Mouse (Mus musculus): ENCODE results near the gene Slc25a26. TPM values are rescaled to one million over a fixed set of nuclear protein-coding genes. Genes with fewer than 3 reads are reported as not detected.

Slc25a26 gene
- polyA plus RNA-seq, 1 experiment from 2014 or later = 8.6 TPM

DNA sequence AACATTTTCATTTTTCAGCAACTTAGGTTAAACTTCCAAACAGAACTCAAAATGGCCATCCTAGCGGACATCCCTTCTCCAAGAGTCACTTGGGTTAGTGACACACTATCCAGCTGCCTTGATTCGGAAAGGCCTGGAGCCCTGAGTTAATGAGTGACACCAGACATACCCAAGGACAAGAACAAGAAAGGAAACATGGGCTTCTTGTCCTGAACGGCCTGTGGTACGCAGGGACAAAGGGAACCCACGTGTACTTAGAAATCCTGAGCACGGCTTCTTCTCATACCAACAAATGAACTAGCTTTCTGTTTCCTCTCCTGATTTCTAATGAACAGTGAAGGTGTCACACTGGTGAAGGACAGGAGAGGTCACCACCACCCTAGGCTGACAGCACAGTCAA lies 114.2 kb downstream of the Slc25a26 start:
- Histone ChIP-seq H3K9me3 (no peaks in the 10 kb centered on the region), H3K4me3 (no peak overlapping the region), H3K27me3 (replicated peaks; ENCODE audit: low read depth, poor library complexity, severe bottlenecking) (no peaks in the 10 kb centered on the region), H3K27ac (replicated peaks) (no peak overlapping the region), H3K36me3 (replicated peaks) (peaks cover 99% of the 10 kb centered on the region), H3K4me1 (peaks cover 34% of the 10 kb centered on the region)
- WGBS = 91% methylated on average over 6 of the region's 6 CpGs
- DNase-seq (ENCODE audit: low spot score) = no peak

- no peak for DNase-seq (ENCODE audit: low spot score)
- H3K4me3 ChIP-seq = no peak overlapping the region
- H3K9me3 ChIP-seq = no peaks in the 10 kb centered on the region
- peaks cover 99% of the 10 kb centered on the region for H3K36me3 ChIP-seq (replicated peaks)
- H3K27me3 ChIP-seq (replicated peaks; ENCODE audit: low read depth, poor library complexity, severe bottlenecking) = no peaks in the 10 kb centered on the region
- 77% methylated on average over 4 of the region's 4 CpGs for WGBS
- H3K4me1 ChIP-seq = peaks cover 34% of the 10 kb centered on the region
- no peak overlapping the region for H3K27ac ChIP-seq (replicated peaks)
These were observed 115.8 kb downstream of the Slc25a26 start for GRCm38 (mm10) chr6:94615936-94616335.

DNA sequence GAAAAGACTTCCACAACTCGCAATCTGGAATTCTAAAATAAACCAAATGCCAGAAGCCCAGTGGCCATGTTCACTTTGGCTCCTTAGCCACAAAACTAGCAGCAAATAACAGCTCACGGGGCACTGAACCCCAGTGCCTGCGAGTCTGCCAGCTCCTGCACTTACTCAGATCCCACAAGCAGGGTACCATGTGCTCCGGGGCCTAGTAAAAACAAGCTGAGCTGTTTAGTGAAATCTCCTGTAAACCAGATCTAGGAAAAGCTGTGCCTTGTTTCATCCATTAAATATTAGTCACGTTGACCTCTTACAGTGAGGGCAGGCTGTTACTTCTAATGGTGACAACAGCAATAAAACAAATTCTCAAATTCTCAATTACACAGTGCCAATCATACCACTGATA lies 118.5 kb downstream of the Slc25a26 start:
- WGBS = 84% methylated on average over 5 of the region's 5 CpGs
- H3K9me3 ChIP-seq = no peaks in the 10 kb centered on the region
- no peaks in the 10 kb centered on the region for H3K27me3 ChIP-seq (replicated peaks; ENCODE audit: low read depth, poor library complexity, severe bottlenecking)
- H3K27ac ChIP-seq (replicated peaks) = no peak overlapping the region
- no peak overlapping the region for H3K4me3 ChIP-seq
- peaks cover 98% of the 10 kb centered on the region for H3K36me3 ChIP-seq (replicated peaks)
- DNase-seq (ENCODE audit: low spot score) = no peak
- H3K4me1 ChIP-seq = peaks cover 20% of the 10 kb centered on the region

DNA sequence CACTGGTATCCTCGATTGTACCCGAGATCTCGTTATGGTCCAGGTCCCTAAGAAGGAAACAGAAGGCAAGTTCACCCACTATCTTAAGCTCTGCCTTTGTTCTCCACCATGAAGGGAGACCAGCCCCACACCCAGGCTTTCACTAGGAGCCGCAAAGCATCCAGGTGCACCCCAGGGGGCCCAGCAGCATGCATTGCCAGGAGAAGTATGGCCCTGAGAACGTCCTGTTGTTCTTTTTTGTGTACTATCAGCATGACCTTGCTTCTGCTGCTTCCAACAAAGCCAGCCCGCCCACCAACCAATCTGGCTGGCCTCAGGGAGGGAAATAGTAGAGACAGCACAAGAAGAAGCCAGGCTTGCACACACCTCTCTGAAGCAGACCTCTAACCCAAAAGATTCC lies 120.2 kb downstream of the Slc25a26 start:
- WGBS = 76% methylated on average over 6 of the region's 6 CpGs
- Histone ChIP-seq H3K4me1 (peaks cover 16% of the 10 kb centered on the region; the same call in 1 of the 2 replicates), H3K9me3 (no peaks in the 10 kb centered on the region), H3K27me3 (replicated peaks; ENCODE audit: low read depth, poor library complexity, severe bottlenecking) (no peaks in the 10 kb centered on the region), H3K36me3 (replicated peaks) (peaks cover 99% of the 10 kb centered on the region), H3K4me3 (no peak overlapping the region), H3K27ac (replicated peaks) (no peak overlapping the region)
- DNase-seq (ENCODE audit: low spot score) = no peak

DNA sequence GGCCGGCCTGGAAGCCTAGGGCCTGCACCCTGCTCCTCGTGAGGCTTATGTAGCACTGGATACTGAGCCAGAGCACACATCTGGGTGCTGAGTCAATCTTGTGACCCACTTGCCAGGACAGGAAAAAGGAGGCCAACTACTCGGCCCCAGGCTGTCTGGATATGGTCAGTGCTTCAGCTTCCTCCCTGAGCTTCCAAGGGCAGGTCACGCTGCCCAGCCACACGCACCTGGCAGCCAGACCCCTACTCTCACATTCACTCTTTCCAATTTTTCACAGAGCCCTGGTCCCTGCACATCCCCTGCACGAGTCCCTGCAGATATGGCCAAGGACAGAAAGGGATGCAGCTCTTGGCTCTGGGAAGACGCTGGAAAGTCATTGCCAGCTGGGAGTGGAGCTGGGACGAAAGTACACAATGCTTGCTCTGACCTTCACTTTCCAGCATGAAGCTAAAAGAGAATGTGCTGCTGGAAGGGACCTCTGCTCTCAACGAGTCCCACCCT lies 120.7 kb downstream of the Slc25a26 start:
- no peak for DNase-seq (ENCODE audit: low spot score)
- H3K27me3 ChIP-seq (replicated peaks; ENCODE audit: low read depth, poor library complexity, severe bottlenecking) = no peaks in the 10 kb centered on the region
- H3K4me1 ChIP-seq = peaks cover 18% of the 10 kb centered on the region
- H3K36me3 ChIP-seq (replicated peaks) = peaks cover 99% of the 10 kb centered on the region
- H3K9me3 ChIP-seq = no peaks in the 10 kb centered on the region
- WGBS = 79% methylated on average over 9 of the region's 9 CpGs
- H3K27ac ChIP-seq (replicated peaks) = no peak overlapping the region
- no peak overlapping the region for H3K4me3 ChIP-seq

- Histone ChIP-seq H3K4me1 (peaks cover 24% of the 10 kb centered on the region), H3K9me3 (no peaks in the 10 kb centered on the region), H3K27ac (replicated peaks) (no peak overlapping the region), H3K27me3 (replicated peaks; ENCODE audit: low read depth, poor library complexity, severe bottlenecking) (no peaks in the 10 kb centered on the region), H3K4me3 (no peak overlapping the region), H3K36me3 (replicated peaks) (peaks cover 98% of the 10 kb centered on the region)
- 82% methylated on average over 4 of the region's 4 CpGs for WGBS
- DNase-seq (ENCODE audit: low spot score) = peak; percentile 73
These were observed 122.9 kb downstream of the Slc25a26 start for GRCm38 (mm10) chr6:94622983-94623382.

- no peaks in the 10 kb centered on the region for H3K9me3 ChIP-seq
- H3K4me3 ChIP-seq = no peak overlapping the region
- H3K27ac ChIP-seq (replicated peaks) = no peak overlapping the region
- peaks cover 33% of the 10 kb centered on the region for H3K4me1 ChIP-seq
- no peak for DNase-seq (ENCODE audit: low spot score)
- peaks cover 93% of the 10 kb centered on the region for H3K36me3 ChIP-seq (replicated peaks)
- WGBS = 93% methylated on average over 5 of the region's 5 CpGs
- no peaks in the 10 kb centered on the region for H3K27me3 ChIP-seq (replicated peaks; ENCODE audit: low read depth, poor library complexity, severe bottlenecking)
These were observed 124.4 kb downstream of the Slc25a26 start for GRCm38 (mm10) chr6:94624543-94624942.

- H3K36me3 ChIP-seq (replicated peaks) = peaks cover 85% of the 10 kb centered on the region
- 78% methylated on average over 5 of the region's 5 CpGs for WGBS
These were observed 125.8 kb downstream of the Slc25a26 start for GRCm38 (mm10) chr6:94625896-94626295.

DNA sequence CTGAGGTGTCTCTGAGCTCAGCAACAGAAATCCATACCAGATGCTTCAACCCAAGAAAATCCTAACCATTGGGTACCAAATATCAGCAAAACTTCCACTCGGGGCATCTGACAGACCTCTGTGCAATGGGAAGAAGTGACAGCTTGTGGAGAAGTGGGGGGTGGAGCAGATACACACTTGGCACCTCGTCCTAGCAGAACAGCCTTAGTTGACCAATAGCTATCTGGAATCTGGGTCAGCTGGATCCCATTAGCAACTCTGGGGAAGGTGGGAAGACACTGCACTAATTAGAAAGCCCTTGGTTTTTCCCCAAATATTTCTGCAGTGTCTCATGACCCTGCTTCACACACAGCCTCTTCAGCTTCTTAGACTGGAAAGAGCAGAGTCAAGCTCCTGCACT lies 126.7 kb downstream of the Slc25a26 start:
- Histone ChIP-seq H3K27me3 (replicated peaks; ENCODE audit: low read depth, poor library complexity, severe bottlenecking) (no peaks in the 10 kb centered on the region), H3K9me3 (no peaks in the 10 kb centered on the region), H3K27ac (replicated peaks) (0 out of 2 replicates have a peak overlapping the region, but pooled peaks have one; percentile 0), H3K4me1 (peaks cover 54% of the 10 kb centered on the region), H3K4me3 (no peak overlapping the region), H3K36me3 (replicated peaks) (peaks cover 76% of the 10 kb centered on the region)
- no peak for DNase-seq (ENCODE audit: low spot score)
- 47% methylated on average over 2 of the region's 2 CpGs for WGBS

More at GRCm38 (mm10) chr6:94625896-94626295, 125.8 kb downstream of the Slc25a26 start:
- H3K9me3 ChIP-seq = no peaks in the 10 kb centered on the region
- H3K27ac ChIP-seq (replicated peaks) = no peak overlapping the region
- DNase-seq (ENCODE audit: low spot score) = no peak
- no peaks in the 10 kb centered on the region for H3K27me3 ChIP-seq (replicated peaks; ENCODE audit: low read depth, poor library complexity, severe bottlenecking)
- H3K4me3 ChIP-seq = no peak overlapping the region
- peaks cover 45% of the 10 kb centered on the region for H3K4me1 ChIP-seq

- Histone ChIP-seq H3K27ac (replicated peaks) (no peak overlapping the region), H3K4me1 (peaks cover 64% of the 10 kb centered on the region), H3K27me3 (replicated peaks; ENCODE audit: low read depth, poor library complexity, severe bottlenecking) (no peaks in the 10 kb centered on the region), H3K36me3 (replicated peaks) (peaks cover 64% of the 10 kb centered on the region), H3K4me3 (no peak overlapping the region), H3K9me3 (no peaks in the 10 kb centered on the region)
- WGBS = 66% methylated on average over 15 of the region's 15 CpGs
- DNase-seq (ENCODE audit: low spot score) = no peak
These were observed 127.8 kb downstream of the Slc25a26 start for GRCm38 (mm10) chr6:94627714-94628595.

- 83% methylated on average over 6 of the region's 6 CpGs for WGBS
- H3K27ac ChIP-seq (replicated peaks) = no peak overlapping the region
- no peaks in the 10 kb centered on the region for H3K9me3 ChIP-seq
- H3K4me1 ChIP-seq = peaks cover 64% of the 10 kb centered on the region
- no peak for DNase-seq (ENCODE audit: low spot score)
- peaks cover 57% of the 10 kb centered on the region for H3K36me3 ChIP-seq (replicated peaks)
- no peak overlapping the region for H3K4me3 ChIP-seq
- no peaks in the 10 kb centered on the region for H3K27me3 ChIP-seq (replicated peaks; ENCODE audit: low read depth, poor library complexity, severe bottlenecking)
These were observed 128.7 kb downstream of the Slc25a26 start for GRCm38 (mm10) chr6:94628787-94629186.

DNA sequence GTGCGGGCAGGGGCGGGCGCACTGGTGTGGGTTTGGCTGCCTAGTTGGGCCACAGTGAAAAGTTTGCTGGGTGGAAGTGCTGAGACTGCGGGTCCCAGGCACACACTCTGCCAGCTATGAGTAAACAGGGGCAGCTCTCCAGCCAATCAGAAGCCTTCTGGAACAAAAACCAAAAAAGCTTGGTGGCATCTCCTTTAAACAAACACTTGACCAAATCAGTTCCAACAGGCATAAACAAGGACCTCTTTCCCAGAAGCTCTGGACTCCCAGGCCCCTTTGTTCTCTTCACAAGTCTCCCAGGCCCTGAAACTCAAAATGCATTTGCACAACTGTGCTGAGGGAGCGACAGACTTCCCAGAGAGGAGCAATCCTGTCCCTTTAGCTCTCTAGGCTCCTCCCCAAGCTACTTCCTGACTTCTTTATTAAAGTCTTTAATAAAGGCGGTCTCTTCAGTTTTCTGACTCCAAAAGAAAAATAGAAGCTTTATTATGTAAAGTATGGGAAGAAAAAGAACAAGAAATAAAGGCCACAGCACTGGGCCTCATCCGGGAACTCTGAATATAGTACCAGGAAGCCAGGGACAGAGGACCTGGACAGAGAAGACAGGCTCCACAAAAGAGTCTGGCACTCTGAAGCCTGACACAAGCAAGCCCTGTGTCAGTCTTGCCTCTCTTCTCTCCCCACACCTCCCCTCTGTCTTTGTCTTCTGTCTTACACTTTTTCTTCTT lies 131.1 kb downstream of the Slc25a26 start:
- no peaks in the 10 kb centered on the region for H3K27me3 ChIP-seq (replicated peaks; ENCODE audit: low read depth, poor library complexity, severe bottlenecking)
- peaks cover 79% of the 10 kb centered on the region for H3K4me1 ChIP-seq
- peak overlapping the region; percentile 52 for H3K27ac ChIP-seq (replicated peaks)
- no peaks in the 10 kb centered on the region for H3K9me3 ChIP-seq
- WGBS = 69% methylated on average over 7 of the region's 7 CpGs
- peaks cover 32% of the 10 kb centered on the region for H3K36me3 ChIP-seq (replicated peaks)
- DNase-seq (ENCODE audit: low spot score) = no peak
- H3K4me3 ChIP-seq = no peak overlapping the region

GRCm38 (mm10) chr6:94631779-94632082 lies 131.6 kb downstream of the Slc25a26 start:
- no peak for DNase-seq (ENCODE audit: low spot score)
- 77% methylated on average over 6 of the region's 6 CpGs for WGBS
- no peak overlapping the region for H3K4me3 ChIP-seq
- H3K27me3 ChIP-seq (replicated peaks; ENCODE audit: low read depth, poor library complexity, severe bottlenecking) = no peaks in the 10 kb centered on the region
- peak overlapping the region; percentile 52 for H3K27ac ChIP-seq (replicated peaks)
- H3K4me1 ChIP-seq = peaks cover 78% of the 10 kb centered on the region
- peaks cover 27% of the 10 kb centered on the region for H3K36me3 ChIP-seq (replicated peaks)
- no peaks in the 10 kb centered on the region for H3K9me3 ChIP-seq

Measured in embryonic facial prominence, embryonic 10.5 days (tissue).